Mouse (Mus musculus) adipocyte (in vitro differentiated cells): Measurements from ENCODE around the gene Ifna13.

ENCODE experiments used
- DNase-seq: peaks from one replicate; pipeline ENCODE4 v3.0.0-alpha.2; 2016; ENCODE audit warnings: low spot score

The Ifna13 gene

GRCm38 (mm10) chr4:88644359-88644758 is at the start of gene Ifna13:
Gene Ifna13 (minus strand): TSS chr4:88644459.
- DNase-seq, result no peak

GRCm38 (mm10) chr4:88693392-88693791 is 49.1 kb upstream of the Ifna13 start:
- DNase-seq, result no peak

GRCm38 (mm10) chr4:88692537-88692936 is 48.3 kb upstream of the Ifna13 start:
- DNase-seq, result no peak

GRCm38 (mm10) chr4:88691259-88691658 is 47.0 kb upstream of the Ifna13 start, which contains the start of gene Ifnab:
Gene Ifnab (minus strand): TSS chr4:88691359.
- no peak for DNase-seq

GRCm38 (mm10) chr4:88683812-88684211 is 39.6 kb upstream of the Ifna13 start, which contains the start of gene Ifna2:
Gene Ifna2 (minus strand): TSS chr4:88683912.
- DNase-seq, result no peak

GRCm38 (mm10) chr4:88681353-88681752 is 37.1 kb upstream of the Ifna13 start:
- DNase-seq, result no peak

GRCm38 (mm10) chr4:88680362-88680761 is 36.1 kb upstream of the Ifna13 start:
- DNase-seq, result peak; percentile 53

GRCm38 (mm10) chr4:88676824-88677223 is 32.6 kb upstream of the Ifna13 start, which contains the start of gene Ifna16:
Gene Ifna16 (minus strand): TSS chr4:88676924.
- DNase-seq, result no peak

- no peak for DNase-seq
Measured at GRCm38 (mm10) chr4:88655461-88655860, 11.2 kb upstream of the Ifna13 start.

GRCm38 (mm10) chr4:88653644-88654043 is 9.4 kb upstream of the Ifna13 start:
- DNase-seq, result no peak

GRCm38 (mm10) chr4:88642526-88642925 is 1.7 kb downstream of the Ifna13 start:
- DNase-seq, result no peak

GRCm38 (mm10) chr4:88641077-88641831 is 3.0 kb downstream of the Ifna13 start:
- DNase-seq, result peak; percentile 100

GRCm38 (mm10) chr4:88640704-88641076 is 3.6 kb downstream of the Ifna13 start:
- DNase-seq, result no peak

GRCm38 (mm10) chr4:88634311-88634710 is 9.9 kb downstream of the Ifna13 start, which contains the start of gene C87499:
Gene C87499 (minus strand): TSS chr4:88634411.
- no peak for DNase-seq

- no peak for DNase-seq
Measured at GRCm38 (mm10) chr4:88603276-88603675, 41.0 kb downstream of the Ifna13 start, which contains the start of gene Ifna12. Gene Ifna12 (minus strand): TSS chr4:88603376.
